Mouse (Mus musculus) cerebellum, adult 2 months (tissue): Measurements from ENCODE around the gene Sash1.

Source experiments
- CTCF ChIP-seq: fragments of 200-500 bp; IDR thresholded peaks from 2 replicates; pipeline ENCODE4 v1.5.1; 2011; ENCODE audit warnings: low read depth, mild to moderate bottlenecking, control low read depth, low read length, moderate library complexity, borderline replicate concordance; ENCODE audit not compliant: insufficient read depth
- POLR2A ChIP-seq: fragments of 200-500 bp; IDR thresholded peaks from 2 replicates; pipeline ENCODE4 v1.6.1; 2011; ENCODE audit warnings: low read length, control low read depth, borderline replicate concordance; ENCODE audit not compliant: insufficient read depth

GRCm38 (mm10) chr10:8928261-8928660 is 42.4 kb upstream of the Sash1 start:
- no peak for TF ChIP-seq POLR2A
- no peak for TF ChIP-seq CTCF
